Mouse (Mus musculus): ENCODE measurements around the gene Tmco4. TPM values are rescaled to one million over a fixed set of nuclear protein-coding genes. Genes with fewer than 3 reads are reported as not detected.

Gene Tmco4
- polyA plus RNA-seq, 1 experiment from 2014 or later: 1.1 TPM

GRCm38 (mm10) chr4:139091066-139091465 is 118.4 kb downstream of the Tmco4 start:
- peak overlapping the region; percentile 93 for H3K4me2 ChIP-seq (replicated peaks)
- H3K4me1 ChIP-seq: peaks cover 30% of the 10 kb centered on the region
- peak overlapping the region; percentile 82; the same call in 1 of the 2 replicates for H3K9ac ChIP-seq
- ATAC-seq (ENCODE audit: low FRiP score): no peak; the same call in 1 of the 2 replicates
- H3K9me3 ChIP-seq (replicated peaks): peaks cover 6% of the 10 kb centered on the region; the same call in 1 of the 2 replicates
- H3K27ac ChIP-seq: no peak overlapping the region; the same call in 1 of the 2 replicates
- 21% methylated on average over 7 of the region's 7 CpGs for WGBS
- peaks cover 81% of the 10 kb centered on the region for H3K27me3 ChIP-seq
- no peaks in the 10 kb centered on the region for H3K36me3 ChIP-seq
- peak overlapping the region; percentile 60 for H3K4me3 ChIP-seq

- ATAC-seq (ENCODE audit: low FRiP score): peak; percentile 68
- H3K27ac ChIP-seq: peak overlapping the region; percentile 77
Observed at GRCm38 (mm10) chr4:139091478-139092355, 119.0 kb downstream of the Tmco4 start.

GRCm38 (mm10) chr4:139092356-139093195 is 119.9 kb downstream of the Tmco4 start, which contains the start of gene Nbl1:
TSS of gene Nbl1 (minus strand) at chr4:139092993.
- no peak for ATAC-seq (ENCODE audit: low FRiP score)
- H3K27me3 ChIP-seq: peaks cover 75% of the 10 kb centered on the region
- H3K9ac ChIP-seq: peak within 1 kb of the TSS; percentile 82
- peak within 1 kb of the TSS; percentile 60 for H3K4me3 ChIP-seq
- H3K4me1 ChIP-seq: peaks cover 30% of the 10 kb centered on the region
- under 1% methylated on average over 88 of the region's 105 CpGs for WGBS
- peak within 1 kb of the TSS; percentile 77 for H3K27ac ChIP-seq
- H3K4me2 ChIP-seq (replicated peaks): peak within 1 kb of the TSS; percentile 93
- H3K36me3 ChIP-seq: no peaks in the 10 kb centered on the region
- peaks cover 6% of the 10 kb centered on the region; the same call in 1 of the 2 replicates for H3K9me3 ChIP-seq (replicated peaks)

More at GRCm38 (mm10) chr4:139091478-139092355, 119.0 kb downstream of the Tmco4 start:
- Histone ChIP-seq H3K4me1 (peaks cover 30% of the 10 kb centered on the region), H3K36me3 (no peaks in the 10 kb centered on the region), H3K27me3 (peaks cover 81% of the 10 kb centered on the region), H3K9ac (peak overlapping the region; percentile 82), H3K4me3 (peak overlapping the region; percentile 60), H3K4me2 (replicated peaks) (peak overlapping the region; percentile 93), H3K9me3 (replicated peaks) (peaks cover 6% of the 10 kb centered on the region; the same call in 1 of the 2 replicates)
- 2% methylated on average over 28 of the region's 28 CpGs for whole genome bisulfite sequencing

- 24% methylated on average over 13 of the region's 13 CpGs for WGBS
- Histone ChIP-seq H3K4me1 (peaks cover 30% of the 10 kb centered on the region), H3K36me3 (no peaks in the 10 kb centered on the region), H3K9me3 (replicated peaks) (peaks cover 6% of the 10 kb centered on the region; the same call in 1 of the 2 replicates), H3K27ac (no peak overlapping the region), H3K4me2 (replicated peaks) (peak overlapping the region; percentile 93), H3K9ac (peak overlapping the region; percentile 82), H3K4me3 (peak overlapping the region; percentile 60), H3K27me3 (peaks cover 69% of the 10 kb centered on the region)
- ATAC-seq (ENCODE audit: low FRiP score): no peak
Observed at GRCm38 (mm10) chr4:139093196-139093530, 120.5 kb downstream of the Tmco4 start.

- Histone ChIP-seq H3K27ac (no peak overlapping the region), H3K9me3 (replicated peaks) (peaks cover 6% of the 10 kb centered on the region; the same call in 1 of the 2 replicates), H3K27me3 (peaks cover 54% of the 10 kb centered on the region), H3K4me3 (no peak overlapping the region), H3K4me2 (replicated peaks) (no peak overlapping the region), H3K9ac (no peak overlapping the region), H3K4me1 (peaks cover 26% of the 10 kb centered on the region), H3K36me3 (no peaks in the 10 kb centered on the region)
- no peak for ATAC-seq (ENCODE audit: low FRiP score)
- 38% methylated on average over 1 of the region's 1 CpGs for WGBS
Observed at GRCm38 (mm10) chr4:139095406-139095805, 122.7 kb downstream of the Tmco4 start.

- Histone ChIP-seq H3K4me2 (replicated peaks) (no peak overlapping the region), H3K36me3 (no peaks in the 10 kb centered on the region), H3K9me3 (replicated peaks) (peaks cover 6% of the 10 kb centered on the region; the same call in 1 of the 2 replicates), H3K27me3 (peaks cover 46% of the 10 kb centered on the region), H3K27ac (no peak overlapping the region), H3K4me3 (no peak overlapping the region), H3K4me1 (peaks cover 19% of the 10 kb centered on the region), H3K9ac (no peak overlapping the region)
- WGBS: 76% methylated on average over 5 of the region's 5 CpGs
- no peak for ATAC-seq (ENCODE audit: low FRiP score)
Observed at GRCm38 (mm10) chr4:139096201-139096600, 123.5 kb downstream of the Tmco4 start.

- H3K36me3 ChIP-seq: peaks cover 29% of the 10 kb centered on the region
- no peak overlapping the region for H3K9ac ChIP-seq
- no peak for ATAC-seq (ENCODE audit: low FRiP score)
- no peak overlapping the region for H3K4me3 ChIP-seq
- no peak overlapping the region for H3K27ac ChIP-seq
- H3K9me3 ChIP-seq (replicated peaks): peaks cover 3% of the 10 kb centered on the region; the same call in 1 of the 2 replicates
- peaks cover under 1% of the 10 kb centered on the region for H3K4me1 ChIP-seq
- peaks cover 5% of the 10 kb centered on the region for H3K27me3 ChIP-seq
- no peak overlapping the region for H3K4me2 ChIP-seq (replicated peaks)
- WGBS: 91% methylated on average over 8 of the region's 8 CpGs
Observed at GRCm38 (mm10) chr4:139100326-139100725, 127.6 kb downstream of the Tmco4 start.

- Histone ChIP-seq H3K4me2 (replicated peaks) (no peak overlapping the region), H3K9ac (no peak overlapping the region), H3K36me3 (peaks cover 34% of the 10 kb centered on the region), H3K27me3 (no peaks in the 10 kb centered on the region; the same call in 1 of the 2 replicates), H3K27ac (no peak overlapping the region), H3K4me3 (no peak overlapping the region), H3K4me1 (peaks cover 3% of the 10 kb centered on the region), H3K9me3 (replicated peaks) (no peaks in the 10 kb centered on the region)
- WGBS: 76% methylated on average over 6 of the region's 6 CpGs
- no peak for ATAC-seq (ENCODE audit: low FRiP score)
Observed at GRCm38 (mm10) chr4:139101546-139101945, 128.9 kb downstream of the Tmco4 start.

GRCm38 (mm10) chr4:139105453-139105852 is 132.8 kb downstream of the Tmco4 start:
- no peak for ATAC-seq (ENCODE audit: low FRiP score)
- H3K4me3 ChIP-seq: no peak overlapping the region
- peaks cover 3% of the 10 kb centered on the region for H3K4me1 ChIP-seq
- H3K27me3 ChIP-seq: no peaks in the 10 kb centered on the region
- H3K36me3 ChIP-seq: peaks cover 34% of the 10 kb centered on the region
- H3K27ac ChIP-seq: no peak overlapping the region
- WGBS: 95% methylated on average over 1 of the region's 1 CpGs
- H3K9me3 ChIP-seq (replicated peaks): no peaks in the 10 kb centered on the region
- H3K9ac ChIP-seq: no peak overlapping the region
- no peak overlapping the region for H3K4me2 ChIP-seq (replicated peaks)

Other genes starting within 250 kb of the Tmco4 start
- gene Pla2g2c, start 248.1 kb upstream of the Tmco4 start, polyA plus RNA-seq (2016; fragmentation: Nextera tagmentation; extraction: Ambion mirVana): 0.46 and 0.64 TPM in 2 replicates
- 3.8 and 4.5 TPM in 2 replicates for gene Ubxn10, start 235.7 kb upstream of the Tmco4 start, polyA plus RNA-seq (2016; fragmentation: Nextera tagmentation; extraction: Ambion mirVana)
- 0.14 TPM in 1 of 2 replicates, not detected in the other for gene Pla2g2f, start 215.3 kb upstream of the Tmco4 start, polyA plus RNA-seq (2016; fragmentation: Nextera tagmentation; extraction: Ambion mirVana)
- gene Pla2g2d, start 197.2 kb upstream of the Tmco4 start, polyA plus RNA-seq (2016; fragmentation: Nextera tagmentation; extraction: Ambion mirVana): 0.61 and 0.91 TPM in 2 replicates
- not detected in 2 replicates for gene Pla2g5, start 109.4 kb upstream of the Tmco4 start, polyA plus RNA-seq (2016; fragmentation: Nextera tagmentation; extraction: Ambion mirVana)
- gene Gm13030, start 98.9 kb upstream of the Tmco4 start, polyA plus RNA-seq (2016; fragmentation: Nextera tagmentation; extraction: Ambion mirVana): not detected in 2 replicates
- gene Pla2g2e, start 94.9 kb upstream of the Tmco4 start, polyA plus RNA-seq (2016; fragmentation: Nextera tagmentation; extraction: Ambion mirVana): not detected in 2 replicates
- gene Otud3, start 58.9 kb upstream of the Tmco4 start, polyA plus RNA-seq (2016; fragmentation: Nextera tagmentation; extraction: Ambion mirVana): 3.3 and 4.0 TPM in 2 replicates
- gene Rnf186, start 5.8 kb upstream of the Tmco4 start, polyA plus RNA-seq (2016; fragmentation: Nextera tagmentation; extraction: Ambion mirVana): not detected in 2 replicates
- 0.20 TPM in 1 of 2 replicates, not detected in the other for gene Htr6, start 102.7 kb downstream of the Tmco4 start, polyA plus RNA-seq (2016; fragmentation: Nextera tagmentation; extraction: Ambion mirVana)
- 54.8 and 56.1 TPM in 2 replicates for gene Nbl1, start 120.1 kb downstream of the Tmco4 start, polyA plus RNA-seq (2016; fragmentation: Nextera tagmentation; extraction: Ambion mirVana)
- gene Minos1, start 158.2 kb downstream of the Tmco4 start, polyA plus RNA-seq (2016; fragmentation: Nextera tagmentation; extraction: Ambion mirVana): 376 and 407 TPM in 2 replicates
- 335 and 369 TPM in 2 replicates for gene Capzb, start 220.0 kb downstream of the Tmco4 start, polyA plus RNA-seq (2016; fragmentation: Nextera tagmentation; extraction: Ambion mirVana)

All from hindbrain, embryonic 12.5 days (tissue).